Mouse (Mus musculus) regulatory T cell (primary cell): Measurements from ENCODE around the gene Rad23b.

Source experiments
- in situ Hi-C: fragments of 300-600 bp; cut with MboI, MseI; formaldehyde crosslinking; loops from one replicate; pipeline ENCODE4 v1.15.1; 2025; ENCODE audit warnings: high pct_unique_total_duplicates

The Rad23b gene

GRCm38 (mm10) chr4:55354038-55354437 lies 4.2 kb downstream of the Rad23b start:
- in situ Hi-C loops: no loop called here

DNA sequence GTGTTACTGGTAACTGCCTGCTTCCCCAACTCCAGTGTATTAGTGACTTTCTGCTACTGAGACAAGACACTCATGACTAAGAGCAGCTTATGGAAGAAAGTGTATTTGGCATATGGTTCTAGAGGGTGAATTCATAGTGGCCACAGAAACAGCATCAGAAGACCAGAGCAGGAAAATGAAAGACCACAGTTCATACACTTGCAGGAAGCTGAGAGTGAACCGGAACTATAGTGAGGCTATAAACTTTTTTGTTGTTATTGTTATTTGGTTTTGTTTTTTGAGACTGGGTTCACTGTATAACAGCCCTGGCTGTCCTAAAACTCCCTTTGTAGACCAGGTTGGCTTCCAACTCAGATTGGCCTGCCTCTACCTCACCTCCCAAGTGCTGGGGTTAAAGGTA lies 6.0 kb downstream of the Rad23b start:
- in situ Hi-C loops: no loop called here

DNA sequence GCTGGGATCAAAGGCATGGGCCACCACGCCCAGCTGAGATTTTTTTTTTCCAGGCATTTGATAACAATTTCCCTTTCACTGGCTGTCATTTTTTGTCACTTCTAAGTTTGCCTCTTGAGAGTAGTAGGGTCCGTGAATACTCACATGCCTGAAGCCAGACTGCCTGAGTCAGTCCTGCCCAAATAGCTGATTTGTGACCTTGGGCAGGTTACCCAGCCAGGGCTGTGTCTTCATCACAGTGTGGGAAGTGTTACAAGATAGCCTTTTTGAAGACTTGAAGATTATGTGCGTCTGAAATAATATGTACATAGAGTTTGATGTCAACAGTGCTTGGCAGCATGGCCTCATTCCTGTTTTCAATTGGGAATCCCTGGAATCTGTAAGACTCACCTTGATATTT lies 6.9 kb downstream of the Rad23b start:
- in situ Hi-C loops: no loop called here

DNA sequence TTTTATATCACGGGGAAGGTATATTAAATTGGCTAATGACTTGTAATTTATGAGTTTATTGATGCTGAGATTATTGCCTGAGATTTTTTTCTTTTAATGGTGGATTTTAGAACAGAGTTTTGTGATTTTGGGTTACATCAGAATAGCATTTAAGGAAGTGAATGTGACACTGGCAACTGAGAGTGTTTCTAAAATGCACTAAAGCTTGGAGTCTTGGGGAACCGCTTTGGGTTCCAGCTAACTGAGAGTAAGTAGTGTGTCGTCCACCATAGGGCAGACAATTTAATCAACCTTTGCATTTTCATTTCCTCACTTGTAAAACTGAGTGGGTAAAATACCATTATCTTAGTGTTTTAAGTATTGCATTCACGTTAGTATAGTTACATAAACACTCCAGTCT lies 14.0 kb downstream of the Rad23b start:
- in situ Hi-C loops: no loop called here

DNA sequence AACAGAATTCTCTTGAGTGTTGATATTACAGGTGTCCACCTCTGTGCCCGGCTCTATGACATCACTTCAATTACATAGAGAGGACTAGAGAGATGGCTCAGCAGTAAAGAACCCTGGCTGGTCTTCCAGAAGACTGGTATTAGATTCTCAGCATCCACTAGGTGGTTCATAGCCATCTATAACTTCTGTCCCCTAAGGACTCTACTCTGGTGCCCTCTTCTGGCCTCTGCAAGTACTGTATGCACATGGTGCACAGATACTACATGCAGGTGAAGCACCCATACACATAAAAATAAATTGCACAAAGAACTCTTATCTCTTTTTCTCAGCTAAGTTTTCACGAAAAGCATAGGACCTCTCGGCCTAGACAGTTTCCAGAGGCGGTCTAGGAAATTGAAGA lies 14.5 kb downstream of the Rad23b start:
- in situ Hi-C loops: no loop called here

DNA sequence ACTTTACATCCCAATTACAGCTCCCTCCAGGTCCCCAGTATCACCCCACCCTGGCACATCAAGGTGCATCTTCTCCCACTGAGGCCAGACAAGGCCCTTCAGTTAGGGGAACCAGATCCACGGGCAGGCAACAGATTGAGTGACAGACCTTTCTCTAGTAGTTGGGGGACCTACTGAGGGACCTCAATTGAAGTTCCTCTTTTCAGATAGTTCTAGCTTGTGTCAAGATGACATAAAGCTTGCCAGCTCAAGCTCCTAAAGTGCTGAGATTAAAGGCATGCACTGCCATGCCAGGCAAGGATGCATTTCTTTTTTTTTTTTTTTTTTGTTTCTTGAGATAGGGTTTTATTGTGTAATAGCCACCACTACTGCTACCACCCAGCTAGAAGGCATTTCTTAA lies 16.2 kb downstream of the Rad23b start:
- in situ Hi-C loops: no loop called here

GRCm38 (mm10) chr4:55370127-55370526 lies 20.3 kb downstream of the Rad23b start:
- in situ Hi-C loops: no loop called here

DNA sequence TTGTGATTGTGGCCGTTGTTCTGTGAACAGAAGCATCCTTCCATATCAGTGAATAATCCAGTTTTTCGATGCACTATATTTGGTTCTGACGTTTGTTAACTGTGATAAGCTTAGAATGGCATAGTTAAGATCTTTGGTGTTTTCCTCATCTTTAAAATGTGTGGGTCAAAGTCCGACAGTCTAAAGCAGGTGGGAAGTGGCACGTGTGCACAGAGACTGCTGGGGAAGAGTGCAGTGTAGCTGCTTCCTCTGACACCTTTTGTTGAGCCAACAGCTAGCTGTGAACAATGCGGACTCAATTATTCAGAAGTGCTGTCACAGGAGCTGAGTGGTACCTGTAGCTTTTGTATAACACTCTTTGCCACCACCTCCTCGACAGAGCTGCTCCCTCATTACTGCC lies 21.5 kb downstream of the Rad23b start:
- in situ Hi-C loops: no loop called here

GRCm38 (mm10) chr4:55382350-55382749 lies 32.5 kb downstream of the Rad23b start:
- in situ Hi-C loops: no loop called here

GRCm38 (mm10) chr4:55386768-55387167 lies 36.9 kb downstream of the Rad23b start:
- in situ Hi-C loops: no loop called here

- in situ Hi-C loops: no loop called here
These were observed 41.6 kb downstream of the Rad23b start for GRCm38 (mm10) chr4:55391480-55391879.

GRCm38 (mm10) chr4:55392445-55392844 lies 42.6 kb downstream of the Rad23b start:
- in situ Hi-C loops: no loop called here

GRCm38 (mm10) chr4:55397911-55398762 lies 48.3 kb downstream of the Rad23b start:
- in situ Hi-C loops: no loop called here

- in situ Hi-C loops: no loop called here
These were observed 49.1 kb downstream of the Rad23b start for GRCm38 (mm10) chr4:55398901-55399300.

DNA sequence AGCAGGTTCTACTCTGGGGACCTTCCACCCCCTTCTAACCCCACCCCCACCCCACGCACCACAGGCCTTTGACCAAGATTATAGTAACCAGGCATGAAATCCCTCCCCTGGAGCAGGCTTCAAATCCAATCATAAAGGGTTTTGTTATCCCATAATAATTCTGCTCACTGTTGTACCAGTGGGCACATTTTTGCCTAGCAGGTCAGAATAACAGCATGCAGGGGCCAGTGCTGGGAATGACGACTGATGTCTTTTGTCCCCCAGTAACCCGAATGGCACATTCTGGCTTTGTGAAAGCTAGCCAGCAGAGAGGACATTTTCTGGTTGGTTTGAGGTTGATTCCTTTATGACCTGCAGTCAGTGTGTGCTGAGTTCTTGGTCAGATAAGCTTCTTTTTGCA lies 55.5 kb downstream of the Rad23b start:
- in situ Hi-C loops: loop anchor here (25.0 kb wide), 1 partner anchor 1018 kb away; no protein-coding TSS in a partner anchor

- in situ Hi-C loops: loop anchor here (25.0 kb wide), 1 partner anchor 1019 kb away; no protein-coding TSS in a partner anchor
These were observed 56.7 kb downstream of the Rad23b start for GRCm38 (mm10) chr4:55406558-55406957.

DNA sequence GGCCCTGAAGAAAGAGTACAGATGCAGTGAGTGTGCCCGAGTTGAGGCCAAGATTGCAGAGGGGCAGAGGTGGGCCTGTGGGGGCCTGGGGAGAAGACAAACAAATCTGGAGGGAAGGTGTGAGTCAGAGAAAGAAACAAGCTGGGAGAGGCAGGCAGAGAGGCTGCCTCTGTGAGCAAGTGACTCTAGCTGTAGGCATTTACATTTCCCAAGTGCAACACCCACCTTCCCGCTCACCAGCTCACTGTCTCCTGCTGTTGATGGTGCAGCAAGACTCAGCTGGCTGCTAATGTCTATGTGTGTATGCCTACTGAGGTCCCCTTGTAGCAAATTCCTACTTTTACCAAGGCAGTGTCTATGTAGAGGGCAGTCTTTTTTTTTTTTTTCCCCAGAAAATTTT lies 58.2 kb downstream of the Rad23b start:
- in situ Hi-C loops: loop anchor here (25.0 kb wide), 1 partner anchor 1021 kb away; no protein-coding TSS in a partner anchor

DNA sequence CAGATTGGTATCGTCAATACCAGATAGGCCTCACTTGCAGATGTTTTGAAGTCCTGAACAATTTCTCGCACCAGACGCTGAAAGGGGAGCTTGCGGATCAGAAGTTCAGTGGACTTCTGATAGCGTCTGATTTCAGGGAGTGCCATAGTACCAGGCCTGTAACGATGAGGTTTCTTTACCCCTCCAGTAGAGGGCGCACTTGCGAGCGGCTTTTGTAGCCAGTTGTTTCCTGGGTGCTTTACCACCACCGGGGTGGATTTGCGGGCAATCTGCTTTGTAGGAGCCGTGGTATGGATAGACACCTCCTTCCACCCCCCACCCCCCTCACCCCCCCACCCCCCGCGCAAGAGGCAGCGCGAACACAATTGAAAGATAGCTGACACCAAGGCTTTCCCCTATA lies 59.2 kb downstream of the Rad23b start:
- in situ Hi-C loops: loop anchor here (25.0 kb wide), 1 partner anchor 1022 kb away; no protein-coding TSS in a partner anchor

- in situ Hi-C loops: loop anchor here (10.0 to 25.0 kb wide), 2 partner anchors 1022 to 1535 kb away; no protein-coding TSS in a partner anchor
These were observed 59.9 kb downstream of the Rad23b start for GRCm38 (mm10) chr4:55409578-55410224.

DNA sequence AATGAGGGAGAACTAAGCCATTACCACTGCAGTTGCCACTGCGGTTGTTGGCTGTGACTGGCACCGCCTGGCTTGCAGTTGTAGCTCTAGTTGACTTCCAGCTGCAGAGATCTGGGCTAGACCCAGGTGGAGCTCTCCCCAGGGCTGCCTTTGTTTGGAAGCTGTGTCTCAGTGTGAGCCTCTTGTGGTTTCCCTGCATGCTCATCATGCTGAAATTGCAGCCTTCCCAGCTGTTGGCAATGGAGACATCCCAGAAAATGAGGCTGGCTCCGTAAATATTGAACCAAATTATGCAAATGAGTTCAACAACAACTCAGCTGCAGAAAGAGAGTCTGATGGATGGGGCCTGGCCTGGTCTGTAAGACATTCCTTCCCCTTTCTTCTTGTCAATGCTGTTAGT lies 66.0 kb downstream of the Rad23b start:
- in situ Hi-C loops: loop anchor here (10.0 to 25.0 kb wide), 2 partner anchors 1029 to 1541 kb away; no protein-coding TSS in a partner anchor

GRCm38 (mm10) chr4:55426250-55426649 lies 76.4 kb downstream of the Rad23b start:
- in situ Hi-C loops: no loop called here
